In genomic region chr3:94582944-94583343, GRCm38 (mm10) we compare ENCODE assay signal across 8 mouse cellular contexts. TPM values are rescaled to one million over a fixed set of nuclear protein-coding genes. Genes with fewer than 3 reads are reported as not detected.
DNase-seq lines count a peak whose midpoint lies in the region; ATAC-seq and TF ChIP-seq lines count a peak whose summit lies in the region.
"Had no signal": no experiment of that assay in that cellular context is flagged by ENCODE, and none has a peak within 500 bp of the region (broad histone marks: within the 10 kb centered on the region; RNA-seq: fewer than 3 reads in every experiment).

No protein-coding gene starts in this region.

- no peaks in the 10 kb centered on the region for H3K9me3 ChIP-seq in embryonic facial prominence, embryonic 11.5 days (replicated peaks; ENCODE audit: control insufficient read depth, low read length)
- H3K9me3 ChIP-seq in limb, embryonic 10.5 days (replicated peaks): no peaks in the 10 kb centered on the region

- no peak for DNase-seq in left cerebral cortex, adult 2 months (ENCODE audit: extremely low spot score in 1 of 2, low spot score in 2 of 2)
- DNase-seq in left cerebral cortex, postnatal 25 days (ENCODE audit: low spot score in 2 of 2): no peak
- no peak for DNase-seq in embryonic facial prominence, embryonic 11.5 days (ENCODE audit: low spot score)
- no peak for DNase-seq in limb, embryonic 10.5 days (ENCODE audit: low spot score)
- DNase-seq in cerebellum, postnatal 4 days (ENCODE audit: low spot score in 2 of 2): no peak
- no peak for DNase-seq in layer of hippocampus, adult 9-10 months (ENCODE audit: low spot score)

- ATAC-seq in embryonic facial prominence, embryonic 11.5 days (replicated peaks; ENCODE audit: insufficient number of reproducible peaks, low FRiP score, low TSS enrichment, low read depth): no peak
- peak; percentile 15; the same call in 1 of the 2 replicates for ATAC-seq in neutrophil, adult 5-6 weeks (ENCODE audit: extremely low read depth, insufficient number of reproducible peaks, low FRiP score, poor library complexity, severe bottlenecking)

- peak overlapping the region; percentile 97 for H3K4me3 ChIP-seq in left cerebral cortex, adult 2 months
- peak overlapping the region; percentile 83; the same call in 1 of the 2 replicates for H3K4me3 ChIP-seq in embryonic facial prominence, embryonic 11.5 days (ENCODE audit: low read depth, low read length)
- peak overlapping the region; percentile 94 for H3K4me3 ChIP-seq in limb, embryonic 10.5 days

- no peak overlapping the region for H3K4me2 ChIP-seq in embryonic facial prominence, embryonic 11.5 days (ENCODE audit: low read depth, low read length)

- peak overlapping the region; percentile 98 for H3K27ac ChIP-seq in left cerebral cortex, adult 2 months
- no peak overlapping the region for H3K27ac ChIP-seq in embryonic facial prominence, embryonic 11.5 days (replicated peaks; ENCODE audit: low read depth, low read length)
- H3K27ac ChIP-seq in limb, embryonic 10.5 days: no peak overlapping the region

- H3K36me3 ChIP-seq in embryonic facial prominence, embryonic 11.5 days (replicated peaks; ENCODE audit: control insufficient read depth, insufficient read depth, low read depth, low read length): no peaks in the 10 kb centered on the region
- no peaks in the 10 kb centered on the region for H3K36me3 ChIP-seq in limb, embryonic 10.5 days

- H3K9ac ChIP-seq in embryonic facial prominence, embryonic 11.5 days (replicated peaks; ENCODE audit: low read length): no peak overlapping the region

- 72% methylated on average over 7 of the region's 7 CpGs for WGBS in embryonic facial prominence, embryonic 11.5 days
- WGBS in limb, embryonic 10.5 days: 72% methylated on average over 7 of the region's 7 CpGs

- H3K4me1 ChIP-seq in embryonic facial prominence, embryonic 11.5 days (ENCODE audit: control insufficient read depth, insufficient read depth, low read length): no peaks in the 10 kb centered on the region
- peaks cover 20% of the 10 kb centered on the region for H3K4me1 ChIP-seq in limb, embryonic 10.5 days

- intact Hi-C loops in left cerebral cortex, adult 2 months (cut with DNase I): loop anchor here (2.0 to 5.0 kb wide), 3 partner anchors 126 to 254 kb away; partner anchors contain the start of genes Mrpl9, Oaz3 and Pogz
- intact Hi-C loops in left cerebral cortex, postnatal 25 days (cut with DNase I): loop anchor here (1.0 to 5.0 kb wide), 2 partner anchors 126 to 254 kb away; partner anchors contain the start of gene Pogz

- no peak for TF ChIP-seq CTCF in left cerebral cortex, adult 2 months (IDR thresholded peaks at IDR 0.05)

- H3K27me3 ChIP-seq in embryonic facial prominence, embryonic 11.5 days (ENCODE audit: control insufficient read depth, insufficient read depth, low read length): no peaks in the 10 kb centered on the region
- no peaks in the 10 kb centered on the region for H3K27me3 ChIP-seq in limb, embryonic 10.5 days (ENCODE audit: low read depth, poor library complexity, severe bottlenecking)

RNA-seq across cellular contexts. Expression of gene Snx27, which starts 0.4 kb away (rescaled TPM):
- 100 to 1,000 TPM; 102 to 107 TPM for total RNA-seq in left cerebral cortex, adult 2 months (2021)
- total RNA-seq in left cerebral cortex, postnatal 25 days (2021): 10 to 100 TPM; 95.8 to 98.3 TPM
- polyA plus RNA-seq in embryonic facial prominence, embryonic 11.5 days (2014; fragmentation: Nextera tagmentation; extraction: Ambion mirVana): 39.3 and 41.6 TPM in 2 replicates
- polyA plus RNA-seq in limb, embryonic 10.5 days (2016; fragmentation: Nextera tagmentation; extraction: Ambion mirVana): 45.5 and 46.2 TPM in 2 replicates
- total RNA-seq in neutrophil, adult 5-6 weeks (2017): 41.3 and 47.1 TPM in 2 replicates

RNA-seq across cellular contexts. Expression of gene Gm10972, which starts 60.0 kb away (rescaled TPM):
- total RNA-seq in left cerebral cortex, adult 2 months (2021): not detected
- not detected for total RNA-seq in left cerebral cortex, postnatal 25 days (2021)
- not detected in 2 replicates for polyA plus RNA-seq in embryonic facial prominence, embryonic 11.5 days (2014; fragmentation: Nextera tagmentation; extraction: Ambion mirVana)
- not detected in 2 replicates for polyA plus RNA-seq in limb, embryonic 10.5 days (2016; fragmentation: Nextera tagmentation; extraction: Ambion mirVana)
- not detected in 2 replicates for total RNA-seq in neutrophil, adult 5-6 weeks (2017)
- polyA plus RNA-seq: neural tube, embryonic 14.5 days had no signal
